Mouse (Mus musculus): ENCODE measurements around the gene Chd4. TPM values are rescaled to one million over a fixed set of nuclear protein-coding genes. Genes with fewer than 3 reads are reported as not detected.
"Not testable (repeated sequence)": the region's sequence is repeated elsewhere in the genome, so short reads cannot be mapped to it uniquely, and the experiment has no call there.

The Chd4 gene
- total RNA-seq, 2 experiments from 2014 or later = 50.0 to 70.6 TPM

DNA sequence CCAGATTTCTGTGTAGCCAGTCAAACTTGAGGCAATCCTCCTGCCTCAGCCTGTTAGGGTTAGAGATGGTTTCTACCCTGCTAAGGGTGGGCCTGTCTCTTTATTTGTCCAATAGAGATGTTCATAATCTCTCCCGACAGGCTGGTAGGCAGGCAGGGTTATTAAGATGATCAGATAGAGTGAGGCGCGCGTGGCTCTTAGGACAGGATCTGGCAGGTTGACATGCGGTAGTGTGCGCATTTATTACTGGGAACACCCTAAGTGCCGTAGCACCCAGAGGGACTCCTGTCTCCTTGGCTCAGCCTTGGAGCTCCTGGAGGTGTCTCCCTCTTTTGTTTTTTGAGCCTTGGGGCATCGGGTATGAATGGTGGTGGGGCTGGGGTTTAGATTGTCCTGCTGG lies 59.5 kb downstream of the Chd4 start:
- ATAC-seq (replicated peaks; ENCODE audit: low FRiP score, poor library complexity, severe bottlenecking) = no peak

DNA sequence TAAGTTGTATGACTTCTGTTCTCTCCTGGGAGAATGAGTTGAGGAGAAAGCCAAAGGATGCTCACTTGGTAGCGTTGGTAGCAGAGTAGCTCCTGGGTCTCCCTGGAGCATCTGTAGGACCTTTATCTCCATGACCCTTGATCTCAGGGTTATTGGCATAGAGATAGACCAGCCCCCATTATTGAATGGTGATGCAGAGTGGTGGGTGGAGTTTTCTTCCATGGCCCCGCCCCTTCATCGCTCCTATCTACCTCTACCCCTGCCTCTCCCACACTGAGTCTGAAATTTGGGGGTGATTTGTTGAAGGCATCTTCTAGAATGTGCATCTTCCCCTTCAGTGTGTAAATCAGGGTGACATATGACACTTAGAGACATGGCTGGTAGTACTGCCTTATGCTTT lies 60.7 kb downstream of the Chd4 start:
- ATAC-seq (replicated peaks; ENCODE audit: low FRiP score, poor library complexity, severe bottlenecking) = no peak

DNA sequence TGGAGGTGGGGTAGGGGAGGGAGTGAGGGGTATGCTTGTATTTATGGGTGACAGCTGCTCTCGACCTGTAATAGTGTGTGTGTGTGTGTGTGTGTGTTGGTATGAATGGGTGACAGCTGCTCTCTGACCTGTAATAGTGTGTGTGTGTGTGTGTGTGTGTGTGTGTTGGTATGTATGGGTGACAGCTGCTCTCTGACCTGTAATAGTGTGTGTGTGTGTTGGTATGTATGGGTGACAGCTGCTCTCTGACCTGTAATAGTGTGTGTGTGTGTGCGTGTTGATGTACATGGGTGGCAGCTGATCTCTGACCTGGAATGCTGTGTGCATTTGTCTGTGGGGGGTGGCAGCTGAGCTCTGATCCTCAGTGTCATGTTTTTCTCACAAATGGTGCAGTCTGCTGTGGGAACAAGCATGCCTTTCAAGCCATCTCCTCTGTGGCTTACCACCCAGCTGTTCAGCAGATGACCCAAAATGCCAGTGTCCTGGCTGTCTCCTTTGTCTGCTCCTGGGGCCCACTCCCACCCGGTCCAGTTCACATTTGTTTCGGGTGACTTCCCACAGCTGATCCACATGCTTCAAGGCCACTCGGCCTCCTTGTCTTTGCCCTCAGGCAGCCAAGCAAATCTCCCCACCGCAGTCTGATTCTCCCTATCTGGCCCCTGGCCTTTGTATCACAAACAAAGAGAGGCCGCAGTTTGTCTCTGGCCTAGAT lies 61.3 kb downstream of the Chd4 start:
- no peak for ATAC-seq (replicated peaks; ENCODE audit: low FRiP score, poor library complexity, severe bottlenecking)

DNA sequence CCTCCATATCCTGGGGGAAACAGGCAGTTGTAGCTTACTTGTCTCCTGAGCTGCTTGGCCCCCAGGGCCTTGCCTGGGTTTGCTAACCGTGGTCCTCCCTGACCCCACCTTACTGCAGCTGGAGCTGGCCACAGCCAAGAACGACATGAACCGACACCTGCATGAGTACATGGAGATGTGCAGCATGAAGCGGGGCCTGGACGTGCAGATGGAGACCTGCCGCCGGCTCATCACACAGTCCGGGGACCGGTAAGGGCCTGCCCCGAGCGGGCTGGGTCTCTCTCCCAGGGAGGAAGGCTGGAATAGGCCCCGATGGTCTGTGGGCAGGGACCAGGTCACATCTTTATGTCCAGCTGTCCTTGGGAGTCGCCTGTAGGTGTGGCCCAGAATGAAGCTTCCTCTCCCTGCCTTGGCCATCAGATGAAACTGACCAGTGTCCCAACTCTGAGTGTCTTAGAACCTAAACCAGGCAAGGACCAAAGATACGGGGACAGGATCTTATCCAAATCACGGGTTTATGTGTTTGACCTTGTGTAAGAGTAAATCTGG lies 63.2 kb downstream of the Chd4 start:
- no peak for ATAC-seq (replicated peaks; ENCODE audit: low FRiP score, poor library complexity, severe bottlenecking)

DNA sequence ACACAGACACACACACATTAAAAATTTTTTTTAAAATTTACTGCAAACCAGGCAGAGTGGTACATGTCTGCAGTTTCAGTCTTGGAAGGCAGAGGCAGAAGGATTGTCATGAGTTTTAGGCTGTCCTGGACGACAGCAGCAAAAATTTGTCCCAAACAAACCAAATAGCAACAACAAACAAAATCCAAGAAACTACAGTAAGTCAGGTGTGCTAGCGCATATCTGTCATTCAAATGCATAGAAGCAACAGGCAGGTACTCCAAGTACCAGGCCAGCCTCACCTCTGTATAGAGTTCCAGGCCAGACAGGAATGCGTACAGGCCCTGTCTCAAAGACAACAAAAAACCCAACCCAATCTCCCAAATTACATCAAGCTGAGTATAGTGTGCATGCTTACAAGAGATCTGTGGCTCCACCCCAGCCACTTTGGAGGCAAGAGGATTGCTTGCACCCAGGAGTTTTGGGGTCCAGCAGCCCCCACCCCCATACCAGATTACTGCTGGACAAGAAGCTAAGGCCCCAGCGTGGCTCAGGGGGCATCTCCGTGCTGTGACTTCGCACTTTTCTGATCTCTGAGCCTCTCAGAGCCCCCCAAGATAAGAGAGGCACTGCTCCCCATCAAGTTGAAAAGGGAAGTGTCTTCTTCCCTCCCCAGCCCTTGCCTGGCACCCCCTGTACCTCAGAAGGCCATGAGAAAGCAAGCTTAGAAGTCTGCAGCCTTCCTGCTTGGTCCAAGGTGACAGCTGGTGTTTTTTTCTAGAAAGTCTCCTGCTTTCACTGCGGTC lies 64.2 kb downstream of the Chd4 start:
- no peak for ATAC-seq (replicated peaks; ENCODE audit: low FRiP score, poor library complexity, severe bottlenecking)

DNA sequence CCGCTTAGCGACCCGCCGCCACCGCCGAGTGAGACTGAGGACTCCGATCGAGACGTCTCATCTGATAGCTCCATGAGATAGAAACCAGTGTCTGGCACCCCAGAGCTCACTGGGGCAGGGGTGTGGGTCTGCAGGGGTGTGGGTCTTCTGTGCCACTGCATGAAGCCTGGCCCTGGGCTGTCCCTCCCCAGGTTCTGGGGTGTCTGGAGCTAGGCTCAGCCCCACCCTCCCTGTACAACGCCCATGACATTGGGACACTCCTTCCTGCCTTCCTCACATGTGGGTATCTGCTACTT lies 64.7 kb downstream of the Chd4 start:
- ATAC-seq (replicated peaks; ENCODE audit: low FRiP score, poor library complexity, severe bottlenecking) = no peak

DNA sequence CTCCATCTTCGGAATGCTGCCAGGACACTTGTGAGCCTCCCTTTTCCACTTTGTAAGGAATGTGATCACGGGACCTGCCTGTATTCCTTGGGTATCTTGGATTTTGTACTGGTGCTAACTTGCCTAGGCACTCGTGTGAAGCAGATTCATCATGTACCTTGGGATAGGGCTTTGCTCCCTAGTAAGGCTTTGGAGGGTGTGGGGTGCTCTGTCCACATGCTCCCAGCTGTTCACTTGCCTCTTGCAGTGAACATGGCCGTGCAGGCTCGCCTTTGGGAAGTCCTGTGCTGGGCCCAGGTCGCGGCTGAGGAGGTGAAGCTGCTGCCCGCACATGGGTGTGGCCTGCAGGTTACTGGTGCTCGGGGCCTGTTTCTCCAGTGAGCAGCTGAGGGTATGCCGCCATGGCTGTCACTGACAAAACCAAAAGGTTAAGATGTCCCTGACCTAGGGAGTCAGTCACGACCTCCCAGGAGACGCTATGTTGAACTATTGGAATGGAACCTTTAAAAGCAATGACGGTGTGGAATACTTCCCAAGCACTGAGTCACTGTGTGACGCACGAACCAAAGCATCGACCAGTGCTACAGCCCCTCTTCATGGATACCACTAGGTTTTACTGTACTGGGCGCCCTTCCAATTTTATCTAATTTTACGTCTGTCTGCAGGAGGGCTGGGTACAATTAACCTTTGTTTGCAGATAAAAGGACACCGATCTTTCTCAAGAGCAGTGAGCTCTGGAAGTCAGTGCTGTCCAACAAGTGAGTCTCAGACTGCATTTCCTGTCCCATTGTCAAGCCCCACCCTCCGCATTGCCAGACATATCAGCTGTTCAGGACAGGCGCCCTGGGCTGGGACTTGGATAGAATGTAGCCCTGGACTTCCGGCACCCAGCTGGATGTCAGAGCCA lies 65.3 kb downstream of the Chd4 start:
- ATAC-seq (replicated peaks; ENCODE audit: low FRiP score, poor library complexity, severe bottlenecking) = no peak

DNA sequence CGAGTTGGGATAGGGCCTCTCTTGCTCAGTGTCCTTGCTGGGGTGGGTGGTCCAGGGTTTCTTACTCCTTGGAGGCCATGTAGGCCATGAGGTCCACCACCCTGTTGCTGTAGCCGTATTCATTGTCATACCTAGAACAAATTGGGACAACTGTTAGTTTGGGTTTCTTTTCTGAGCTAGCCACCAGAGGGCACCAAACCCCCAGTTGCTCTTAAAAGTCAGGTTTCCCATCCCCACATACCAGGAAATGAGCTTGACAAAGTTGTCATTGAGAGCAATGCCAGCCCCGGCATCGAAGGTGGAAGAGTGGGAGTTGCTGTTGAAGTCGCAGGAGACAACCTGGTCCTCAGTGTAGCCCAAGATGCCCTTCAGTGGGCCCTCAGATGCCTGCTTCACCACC lies 66.2 kb downstream of the Chd4 start:
- ATAC-seq (replicated peaks; ENCODE audit: low FRiP score, poor library complexity, severe bottlenecking) = not testable (repeated sequence)

DNA sequence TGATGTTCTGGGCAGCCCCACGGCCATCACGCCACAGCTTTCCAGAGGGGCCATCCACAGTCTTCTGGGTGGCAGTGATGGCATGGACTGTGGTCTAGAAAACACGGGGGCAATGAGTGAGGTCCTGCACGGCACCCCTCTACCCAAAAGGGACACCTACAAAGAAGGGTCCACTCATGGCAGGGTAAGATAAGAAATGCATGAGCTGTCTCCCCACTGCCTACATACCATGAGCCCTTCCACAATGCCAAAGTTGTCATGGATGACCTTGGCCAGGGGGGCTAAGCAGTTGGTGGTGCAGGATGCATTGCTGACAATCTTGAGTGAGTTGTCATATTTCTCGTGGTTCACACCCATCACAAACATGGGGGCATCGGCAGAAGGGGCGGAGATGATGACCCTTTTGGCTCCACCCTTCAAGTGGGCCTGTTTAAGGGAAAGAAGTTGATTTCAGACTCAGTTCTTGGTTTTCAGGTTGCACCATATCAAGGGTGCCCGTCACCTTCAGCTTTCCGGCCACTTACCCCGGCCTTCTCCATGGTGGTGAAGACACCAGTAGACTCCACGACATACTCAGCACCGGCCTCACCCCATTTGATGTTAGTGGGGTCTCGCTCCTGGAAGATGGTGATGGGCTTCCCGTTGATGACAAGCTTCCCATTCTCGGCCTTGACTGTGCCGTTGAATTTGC lies 67.0 kb downstream of the Chd4 start:
- ATAC-seq (replicated peaks; ENCODE audit: low FRiP score, poor library complexity, severe bottlenecking) = not testable (repeated sequence)

DNA sequence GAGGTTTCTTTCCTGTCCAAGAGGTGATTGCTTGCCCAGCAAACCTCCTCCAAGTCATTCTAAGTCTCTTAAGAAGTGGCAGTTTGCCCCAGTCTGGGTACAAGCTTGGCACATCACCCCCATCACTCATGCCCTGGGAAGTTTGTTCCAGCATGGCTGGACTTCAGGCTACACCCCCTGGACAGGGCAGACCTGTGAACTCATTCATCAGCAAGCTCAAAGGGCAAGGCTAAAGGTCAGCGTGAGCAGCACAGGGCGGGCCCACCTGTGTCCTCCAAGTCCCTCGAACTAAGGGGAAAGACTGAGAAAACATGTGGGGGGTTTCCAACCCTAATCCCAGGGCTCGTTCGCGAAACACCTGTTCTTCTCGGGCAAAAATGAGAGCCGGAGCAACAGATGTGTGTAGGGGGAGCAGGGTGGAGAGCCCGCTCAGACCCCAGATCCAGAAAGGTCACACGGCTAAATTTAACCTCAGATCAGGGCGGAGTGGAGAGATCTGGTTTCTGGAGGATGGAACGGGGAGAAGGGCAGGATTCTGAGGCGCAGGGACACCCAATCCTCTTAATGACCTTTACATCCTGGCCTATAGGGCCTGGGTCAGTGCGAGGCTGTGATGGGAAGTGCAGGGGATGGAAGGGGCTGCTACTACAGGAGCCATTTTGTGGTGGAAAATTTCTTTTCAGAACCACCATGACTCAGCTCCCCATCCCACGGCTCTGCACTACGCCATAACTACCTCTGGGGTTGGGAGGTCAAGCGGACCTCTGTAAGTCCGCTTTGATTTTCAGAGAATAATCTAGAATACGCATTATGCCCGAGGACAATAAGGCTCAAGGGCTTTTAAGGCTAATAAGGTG lies 68.2 kb downstream of the Chd4 start:
- no peak for ATAC-seq (replicated peaks; ENCODE audit: low FRiP score, poor library complexity, severe bottlenecking)

DNA sequence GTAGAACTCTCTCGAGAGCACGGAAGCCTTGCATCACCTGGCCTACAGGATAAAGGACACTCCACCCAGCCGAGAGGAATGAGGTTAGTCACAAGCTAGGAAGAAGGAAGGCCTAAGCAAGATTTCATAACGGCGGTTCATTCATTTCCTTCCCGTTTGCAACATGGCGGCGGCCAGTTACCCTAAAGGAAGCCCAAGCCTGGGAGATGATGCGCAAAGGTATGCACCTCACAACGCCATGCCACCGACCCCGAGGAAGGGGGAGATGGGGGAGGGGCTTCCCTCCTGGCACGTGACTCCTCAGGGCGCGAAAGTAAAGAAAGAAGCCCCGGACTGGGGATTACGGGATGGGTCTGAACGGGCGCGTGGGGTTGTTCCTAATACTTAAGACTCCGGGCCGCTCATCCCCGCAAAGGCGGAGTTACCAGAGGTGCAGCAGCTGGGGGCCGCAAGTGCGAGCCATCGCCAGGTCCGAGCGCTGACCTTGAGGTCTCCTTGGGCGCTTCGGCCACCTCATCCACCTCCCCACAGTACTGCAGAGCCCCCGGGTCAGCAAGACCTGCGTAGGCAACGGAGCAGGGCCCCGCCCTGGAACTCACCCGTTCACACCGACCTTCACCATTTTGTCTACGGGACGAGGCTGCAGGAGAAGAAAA lies 69.0 kb downstream of the Chd4 start:
- peak; percentile 32 for ATAC-seq (replicated peaks; ENCODE audit: low FRiP score, poor library complexity, severe bottlenecking)

DNA sequence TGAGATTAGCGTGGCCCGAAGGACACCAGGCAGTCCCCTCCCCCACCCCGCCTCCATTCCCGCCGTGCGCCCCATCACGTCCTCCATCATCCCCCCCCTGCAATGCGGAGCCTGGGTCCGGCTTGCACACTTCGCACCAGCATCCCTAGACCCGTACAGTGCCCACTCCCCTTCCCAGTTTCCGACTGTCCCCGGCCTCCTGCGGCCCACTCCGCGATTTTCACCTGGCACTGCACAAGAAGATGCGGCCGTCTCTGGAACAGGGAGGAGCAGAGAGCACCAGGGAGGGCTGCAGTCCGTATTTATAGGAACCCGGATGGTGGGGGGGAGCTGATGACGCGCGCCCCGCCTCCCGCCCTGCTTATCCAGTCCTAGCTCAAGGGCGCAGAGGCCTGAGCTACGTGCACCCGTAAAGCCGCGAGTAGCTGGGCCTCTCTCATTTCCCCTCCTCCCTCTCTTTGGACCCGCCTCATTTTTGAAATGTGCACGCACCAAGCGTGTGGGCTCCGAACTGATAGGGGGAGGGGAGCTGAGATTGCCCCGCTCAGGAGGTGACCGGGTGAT lies 69.6 kb downstream of the Chd4 start:
- peak; percentile 79 for ATAC-seq (replicated peaks; ENCODE audit: low FRiP score, poor library complexity, severe bottlenecking)

DNA sequence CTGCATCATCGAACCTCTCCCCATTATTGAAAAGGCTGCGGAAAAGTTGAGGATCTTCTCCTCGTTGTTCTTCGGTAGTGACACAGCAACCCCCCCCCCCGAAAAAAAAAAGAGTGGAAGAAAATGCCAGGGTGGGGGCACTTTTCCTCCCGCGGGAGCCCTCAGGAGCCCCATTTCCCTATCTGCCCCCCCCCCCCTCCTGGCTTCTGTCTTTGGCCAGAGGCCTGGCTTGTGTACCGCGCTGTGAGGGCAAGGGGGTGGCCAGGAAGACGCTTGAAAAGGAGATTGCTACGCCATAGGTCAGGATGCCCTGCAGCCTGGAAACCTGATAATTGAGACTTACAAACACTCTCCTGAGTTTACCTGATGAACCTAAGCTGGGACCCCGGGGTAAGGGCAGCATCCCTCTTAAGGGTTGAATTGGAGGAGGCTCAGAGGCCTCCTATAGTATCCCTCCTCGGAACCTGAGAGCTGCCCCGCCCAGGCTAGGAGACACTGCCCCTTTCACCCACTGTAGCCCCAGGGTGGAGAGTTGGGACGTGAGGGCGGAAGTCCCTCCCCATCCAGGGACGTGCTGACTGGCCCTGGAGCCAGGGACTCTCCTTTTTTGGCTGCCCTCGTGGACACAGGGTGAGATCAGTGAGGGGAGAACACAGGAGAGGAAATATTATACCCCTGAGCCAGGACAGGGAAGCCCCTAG lies 70.4 kb downstream of the Chd4 start, which contains the start of gene Gapdh:
Gene Gapdh (minus strand): TSS at position 417 of the 701 bp plus-strand sequence.
- no peak for ATAC-seq (replicated peaks; ENCODE audit: low FRiP score, poor library complexity, severe bottlenecking)

DNA sequence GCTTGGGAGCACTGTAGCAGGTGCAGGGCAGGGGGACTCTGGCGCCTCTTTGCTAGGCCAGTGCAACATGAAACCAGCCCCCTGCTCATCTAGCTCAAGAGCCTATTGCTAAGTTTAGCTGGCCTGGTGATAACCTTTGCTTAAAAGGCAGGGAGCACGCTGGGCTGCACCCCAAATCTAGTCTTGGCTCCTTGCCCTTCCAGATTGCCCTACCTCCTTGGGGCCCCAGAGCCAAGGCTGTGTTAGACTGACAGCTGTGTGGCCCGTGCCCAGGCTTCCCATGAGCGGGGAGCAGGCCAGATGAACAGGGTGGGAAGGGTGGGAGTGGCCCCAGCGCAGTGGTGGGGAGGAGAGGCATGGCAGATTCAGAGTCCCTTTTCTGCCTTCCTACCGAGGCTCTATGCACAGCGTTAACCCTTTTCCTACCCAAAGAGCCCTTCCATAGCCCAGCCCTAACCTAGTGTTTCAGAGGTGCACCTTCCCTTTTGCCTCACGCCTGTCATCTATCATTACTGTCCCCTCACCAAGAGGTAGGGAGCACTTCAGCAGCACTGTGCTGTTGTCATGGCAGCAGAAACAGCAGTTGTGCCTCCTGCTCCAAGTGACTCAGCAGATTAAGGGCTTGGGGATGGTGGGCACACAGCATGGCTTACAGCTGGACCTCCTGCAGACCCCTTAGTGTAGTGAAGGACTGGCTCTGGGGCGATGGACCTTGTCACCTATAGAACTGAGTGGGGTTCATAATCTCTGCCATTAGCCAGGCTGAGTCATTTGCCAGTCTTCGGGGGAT lies 71.3 kb downstream of the Chd4 start:
- ATAC-seq (replicated peaks; ENCODE audit: low FRiP score, poor library complexity, severe bottlenecking) = no peak

DNA sequence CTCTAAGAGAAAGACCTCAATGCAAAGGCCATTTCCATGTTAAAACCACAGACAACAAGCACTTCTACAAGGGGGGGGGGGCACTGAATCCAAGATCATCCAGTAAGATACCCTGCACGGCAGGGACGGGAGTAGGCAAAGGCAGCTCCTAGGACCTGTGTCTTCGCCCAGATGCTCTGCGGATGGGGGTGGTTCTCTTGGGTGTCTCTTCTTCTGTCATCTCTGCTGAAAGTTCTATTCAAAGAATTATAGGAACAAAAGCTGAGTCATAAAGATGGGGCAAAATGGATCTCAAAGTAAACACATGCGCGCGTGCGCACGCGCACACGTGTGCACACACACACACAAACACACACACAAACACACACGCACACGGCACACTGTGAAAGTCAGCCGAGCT lies 72.3 kb downstream of the Chd4 start:
- no peak for ATAC-seq (replicated peaks; ENCODE audit: low FRiP score, poor library complexity, severe bottlenecking)

DNA sequence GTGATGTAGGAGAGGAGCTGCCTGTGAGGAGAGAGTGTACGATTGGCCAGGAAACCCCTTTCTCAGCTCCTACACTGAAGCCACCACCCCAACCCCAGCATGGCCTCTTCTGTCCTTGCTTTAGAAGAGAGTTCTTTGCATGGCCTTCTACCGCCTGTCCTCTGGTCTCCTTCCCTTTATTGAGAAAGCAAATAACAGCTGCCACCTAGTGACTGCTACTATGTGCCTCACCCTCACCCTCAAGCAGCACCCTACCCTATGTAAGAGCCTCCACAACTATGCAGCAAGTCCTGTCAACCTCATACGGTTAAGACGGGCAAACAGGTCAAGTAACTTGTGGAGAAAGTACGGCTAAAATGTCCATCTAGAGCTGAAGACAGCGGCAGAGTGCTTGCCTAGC lies 74.4 kb downstream of the Chd4 start:
- no peak for ATAC-seq (replicated peaks; ENCODE audit: low FRiP score, poor library complexity, severe bottlenecking)

DNA sequence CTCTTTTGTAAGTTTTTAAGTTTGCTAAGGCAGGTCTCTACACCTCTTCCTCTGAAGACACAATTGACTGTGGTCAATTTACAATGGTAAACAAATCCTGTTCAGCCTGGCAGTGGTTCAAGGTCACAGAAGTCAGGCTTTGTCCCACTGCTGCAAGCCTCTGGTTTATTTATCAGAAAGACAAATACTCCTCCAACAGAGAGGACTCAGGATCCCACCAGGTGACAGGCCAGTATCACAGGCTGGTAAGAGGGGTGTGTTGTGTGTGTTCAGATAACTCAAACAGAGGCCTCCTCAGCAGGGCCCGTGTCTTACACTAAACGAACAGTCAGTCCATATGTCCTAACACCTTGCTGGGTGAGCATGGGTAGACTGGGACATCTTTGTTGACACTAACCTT lies 76.7 kb downstream of the Chd4 start:
- ATAC-seq (replicated peaks; ENCODE audit: low FRiP score, poor library complexity, severe bottlenecking) = no peak

Data from erythroblast, adult 5-6 weeks (primary cell).